Mouse (Mus musculus) CH12.LX (cell line): ENCODE results near the gene Msantd1. TPM values are rescaled to one million over a fixed set of nuclear protein-coding genes. Genes with fewer than 3 reads are reported as not detected.

Experiments
- DNase-seq: peaks from one replicate; pipeline ENCODE4 v3.0.0-alpha.2; 2013; ENCODE audit errors: extremely low read depth
- H3K27ac ChIP-seq: 2 replicates; pipeline ENCODE4 v1.5.1; 2012; ENCODE audit warnings: low read depth, mild to moderate bottlenecking, control low read depth, moderate library complexity; ENCODE audit not compliant: insufficient read depth
- H3K27me3 ChIP-seq: replicated peaks from 2 replicates; pipeline ENCODE3; 2012; ENCODE audit warnings: inconsistent platforms
- H3K36me3 ChIP-seq, 2 experiments: replicated peaks in 1 of 2; 2 replicates each; pipeline versions ENCODE3 to v1.6.1; 2012; ENCODE audit warnings: inconsistent platforms in 1 of 2, low read length in 1 of 2, mild to moderate bottlenecking in 1 of 2, mixed read lengths in 1 of 2, moderate library complexity in 1 of 2; ENCODE audit not compliant: control insufficient read depth in 1 of 2, insufficient read depth in 1 of 2
- H3K4me1 ChIP-seq, 2 experiments: 2 replicates each; pipeline ENCODE4 v1.6.1; 2012; ENCODE audit warnings: inconsistent platforms in 1 of 2, moderate library complexity in 1 of 2; ENCODE audit not compliant: insufficient read depth in 2 of 2, control insufficient read depth in 1 of 2
- H3K4me2 ChIP-seq: 2 replicates; pipeline ENCODE4 v1.6.1; 2012; ENCODE audit warnings: low read depth, mild to moderate bottlenecking, control low read depth; ENCODE audit not compliant: poor library complexity, insufficient read depth, severe bottlenecking
- H3K4me3 ChIP-seq, 3 experiments: fragments of 150-350 bp in 1 of 3; sonication (generic) in 1 of 3; replicated peaks in 1 of 3; 2 replicates each; pipeline versions ENCODE3 to v1.5.1; 2011 to 2012; ENCODE audit warnings: low read depth in 2 of 3, low read length in 2 of 3, mild to moderate bottlenecking in 2 of 3, moderate library complexity in 2 of 3, control low read depth in 1 of 3, improper control_type of control experiment in 1 of 3, inconsistent platforms in 1 of 3, mixed read lengths in 1 of 3; ENCODE audit not compliant: poor library complexity in 1 of 3
- H3K79me2 ChIP-seq: replicated peaks from 2 replicates; pipeline ENCODE4 v1.6.1; 2012; ENCODE audit warnings: mild to moderate bottlenecking, moderate library complexity; ENCODE audit not compliant: control insufficient read depth, poor library complexity, insufficient read depth, severe bottlenecking; ENCODE audit errors: extremely low read depth
- H3K9ac ChIP-seq: 2 replicates; pipeline ENCODE4 v1.6.1; 2012; ENCODE audit warnings: low read depth, mild to moderate bottlenecking, control low read depth, moderate library complexity; ENCODE audit not compliant: insufficient read depth
- H3K9me3 ChIP-seq: replicated peaks from 2 replicates; pipeline ENCODE3; 2012; ENCODE audit warnings: low read length, inconsistent platforms, mixed read lengths
- BHLHE40 ChIP-seq: IDR thresholded peaks from 2 replicates; pipeline ENCODE4 v1.6.1; 2011; ENCODE audit warnings: mild to moderate bottlenecking, low read depth, low read length, improper control_type of control experiment
- CHD2 ChIP-seq: IDR thresholded peaks from 2 replicates; pipeline ENCODE4 v1.6.1; 2011; ENCODE audit warnings: low read length, improper control_type of control experiment
- E2F4 ChIP-seq: IDR thresholded peaks from 2 replicates; pipeline ENCODE4 v1.6.1; 2011; ENCODE audit warnings: low read depth, low read length, improper control_type of control experiment; ENCODE audit not compliant: insufficient replicate concordance
- ELF1 ChIP-seq: IDR thresholded peaks from 2 replicates; pipeline ENCODE4 v1.6.1; 2014; ENCODE audit warnings: low read depth, mild to moderate bottlenecking, inconsistent platforms, low read length, improper control_type of control experiment
- ETS1 ChIP-seq: conservative IDR thresholded peaks from 2 replicates; pipeline ENCODE4 v1.6.1; 2012; ENCODE audit warnings: low read depth, mild to moderate bottlenecking, inconsistent platforms, low read length, improper control_type of control experiment, moderate library complexity
- GABPA ChIP-seq: IDR thresholded peaks from 2 replicates; pipeline ENCODE4 v1.6.1; 2012; ENCODE audit warnings: low read depth, low read length, improper control_type of control experiment, inconsistent platforms; ENCODE audit not compliant: insufficient replicate concordance
- HCFC1 ChIP-seq: IDR thresholded peaks from 2 replicates; pipeline ENCODE4 v1.6.1; 2012; ENCODE audit warnings: low read depth, mild to moderate bottlenecking, inconsistent platforms, low read length, improper control_type of control experiment
- IRF4 ChIP-seq: IDR thresholded peaks from 2 replicates; pipeline ENCODE4 v1.6.1; 2014; ENCODE audit warnings: low read depth, mild to moderate bottlenecking, inconsistent platforms, low read length, improper control_type of control experiment
- JUN ChIP-seq: IDR thresholded peaks from 2 replicates; pipeline ENCODE4 v1.6.1; 2011; ENCODE audit warnings: low read depth, mild to moderate bottlenecking, low read length, improper control_type of control experiment, moderate library complexity; ENCODE audit not compliant: insufficient read depth
- JUND ChIP-seq: conservative IDR thresholded peaks from 2 replicates; pipeline ENCODE4 v1.6.1; 2011; ENCODE audit warnings: low read depth, low read length, improper control_type of control experiment
- KAT2A ChIP-seq: IDR thresholded peaks from 2 replicates; pipeline ENCODE4 v1.6.1; 2012; ENCODE audit warnings: low read length, improper control_type of control experiment, inconsistent platforms; ENCODE audit not compliant: insufficient replicate concordance
- MAFK ChIP-seq: IDR thresholded peaks from 2 replicates; pipeline ENCODE4 v1.6.1; 2011; ENCODE audit warnings: low read length, improper control_type of control experiment; ENCODE audit not compliant: insufficient replicate concordance
- MEF2A ChIP-seq: IDR thresholded peaks from 2 replicates; pipeline ENCODE4 v1.6.1; 2014; ENCODE audit warnings: low read depth, mild to moderate bottlenecking, inconsistent platforms, low read length, improper control_type of control experiment, borderline replicate concordance
- NELFE ChIP-seq: IDR thresholded peaks from 2 replicates; pipeline ENCODE4 v1.6.1; 2011; ENCODE audit warnings: low read depth, low read length, improper control_type of control experiment
- NRF1 ChIP-seq: IDR thresholded peaks from 2 replicates; pipeline ENCODE4 v1.6.1; 2014; ENCODE audit warnings: low read depth, mild to moderate bottlenecking, inconsistent platforms, low read length, improper control_type of control experiment, moderate library complexity
- PAX5 ChIP-seq: IDR thresholded peaks from 2 replicates; pipeline ENCODE4 v1.6.1; 2012; ENCODE audit warnings: low read length, inconsistent platforms, mixed read lengths
- POLR2A ChIP-seq: IDR thresholded peaks from 2 replicates; pipeline ENCODE4 v1.6.1; 2011; ENCODE audit warnings: low read depth, mild to moderate bottlenecking, improper control_type of control experiment, low read length
- POLR2AphosphoS2 ChIP-seq: IDR thresholded peaks from 2 replicates; pipeline ENCODE4 v1.6.1; 2011; ENCODE audit warnings: low read depth, low read length, improper control_type of control experiment
- RCOR1 ChIP-seq: conservative IDR thresholded peaks from 2 replicates; pipeline ENCODE4 v1.6.1; 2012; ENCODE audit warnings: low read depth, mild to moderate bottlenecking, inconsistent platforms, low read length, improper control_type of control experiment
- SIN3A ChIP-seq: IDR thresholded peaks from 2 replicates; pipeline ENCODE4 v1.6.1; 2012; ENCODE audit warnings: low read length, improper control_type of control experiment, inconsistent platforms
- TBP ChIP-seq: conservative IDR thresholded peaks from 2 replicates; pipeline ENCODE4 v1.6.1; 2011; ENCODE audit warnings: low read depth, low read length, improper control_type of control experiment
- TCF12 ChIP-seq: IDR thresholded peaks from 2 replicates; pipeline ENCODE4 v1.6.1; 2014; ENCODE audit warnings: low read depth, mild to moderate bottlenecking, inconsistent platforms, low read length, improper control_type of control experiment
- USF1 ChIP-seq: IDR thresholded peaks from 2 replicates; pipeline ENCODE4 v1.6.1; 2014; ENCODE audit warnings: low read depth, mild to moderate bottlenecking, inconsistent platforms, low read length, improper control_type of control experiment
- ZC3H11A ChIP-seq: IDR thresholded peaks from 2 replicates; pipeline ENCODE4 v1.6.1; 2012; ENCODE audit warnings: low read depth, mild to moderate bottlenecking, inconsistent platforms, low read length, improper control_type of control experiment
- ZMIZ1 ChIP-seq: IDR thresholded peaks from 2 replicates; pipeline ENCODE4 v1.6.1; 2012; ENCODE audit warnings: low read depth, mild to moderate bottlenecking, inconsistent platforms, low read length, improper control_type of control experiment
- dilution Hi-C: fragments of 300-500 bp; cut with MboI; formaldehyde crosslinking; loops from 2 replicates; pipeline ENCODE4 v1.14.3; 2020; ENCODE audit warnings: low sequenced_read_pairs; ENCODE audit not compliant: extremely low pct_unique_long_range_greater_than_20kb, extremely low pct_ligation_motif_present
- in situ Hi-C: fragments of 300-500 bp; cut with MboI; formaldehyde crosslinking; loops from 3 replicates; pipeline ENCODE4 v1.14.3; 2019; ENCODE audit warnings: low sequenced_read_pairs, low pct_ligation_motif_present, low pct_unique_long_range_greater_than_20kb, mixed read lengths
- polyA plus RNA-seq: library from polyadenylated mRNA; unstranded; fragments of >175 nt; gene quantifications from 2 replicates; pipeline ENCODE4 v1.2.1, GENCODE M21; 2012; ENCODE audit warnings: low read depth; ENCODE audit not compliant: insufficient read length
- total RNA-seq, 2 experiments: library from RNA; depleted of rRNA; stranded (reverse); fragments of 300-350 nt in 1 of 2; fragments of >200 nt in 1 of 2; gene quantifications; 2 replicates each; pipeline ENCODE4 v1.2.3; 2012 to 2014

Msantd1 gene
- total and polyA plus RNA-seq, 3 experiments: 0.36 to 1.1 (median 0.38) TPM

- no peaks in the 10 kb centered on the region for H3K79me2 ChIP-seq
- H3K27me3 ChIP-seq: peaks cover 97% of the 10 kb centered on the region
- no peak overlapping the region for H3K9ac ChIP-seq
- in situ Hi-C loops: no loop called here
- H3K4me3 ChIP-seq: no peak overlapping the region
- H3K36me3 ChIP-seq: no peaks in the 10 kb centered on the region
- H3K9me3 ChIP-seq: peaks cover 19% of the 10 kb centered on the region
- no peaks in the 10 kb centered on the region for H3K4me1 ChIP-seq
- DNase-seq: no peak
- TF ChIP-seq PAX5: no peak
- TF ChIP-seq TCF12: no peak
- TF ChIP-seq POLR2A: no peak
- no peak for TF ChIP-seq NRF1
- TF ChIP-seq RCOR1: no peak
- TF ChIP-seq POLR2AphosphoS2: no peak
- TF ChIP-seq ZMIZ1: no peak
- TF ChIP-seq TBP: no peak
- no peak for TF ChIP-seq ELF1
- no peak for TF ChIP-seq MEF2A
- TF ChIP-seq NELFE: no peak
- no peak for TF ChIP-seq SIN3A
- TF ChIP-seq, all 38 proteins: peak for 0
- dilution Hi-C loops: no loop called here
- Histone ChIP-seq H3K27ac (no peak overlapping the region), H3K4me2 (no peak overlapping the region)
Observed at GRCm38 (mm10) chr5:34957015-34957414, 49.2 kb downstream of the Msantd1 start.

- H3K4me3 ChIP-seq: no peak overlapping the region
- no peak overlapping the region for H3K4me2 ChIP-seq
- no peaks in the 10 kb centered on the region for H3K9me3 ChIP-seq
- in situ Hi-C loops: no loop called here
- no peak overlapping the region for H3K27ac ChIP-seq
- TF ChIP-seq ZC3H11A: no peak
- no peaks in the 10 kb centered on the region for H3K79me2 ChIP-seq
- H3K9ac ChIP-seq: no peak overlapping the region
- H3K4me1 ChIP-seq: no peaks in the 10 kb centered on the region
- dilution Hi-C loops: no loop called here
- DNase-seq: no peak
- peaks cover 67% of the 10 kb centered on the region for H3K27me3 ChIP-seq
- no peaks in the 10 kb centered on the region for H3K36me3 ChIP-seq
Observed at GRCm38 (mm10) chr5:34960021-34960420, 52.2 kb downstream of the Msantd1 start.

GRCm38 (mm10) chr5:34965531-34965930 is 57.7 kb downstream of the Msantd1 start:
- H3K4me1 ChIP-seq: peaks cover 0 to 7% of the 10 kb centered on the region in 2 experiments; a peak in 2 of 4 replicates
- no peak overlapping the region for H3K9ac ChIP-seq
- no peak for DNase-seq
- no peak overlapping the region for H3K4me2 ChIP-seq
- peaks cover 15% of the 10 kb centered on the region for H3K27me3 ChIP-seq
- TF ChIP-seq BHLHE40 (no peak), JUN (no peak), PAX5 (no peak), JUND (no peak), CHD2 (no peak), USF1 (no peak), E2F4 (no peak), HCFC1 (no peak), RCOR1 (no peak), TBP (no peak), IRF4 (no peak), POLR2A (no peak), KAT2A (no peak), MAFK (no peak), POLR2AphosphoS2 (no peak), ETS1 (no peak), GABPA (no peak)
- dilution Hi-C loops (no loop called here), in situ Hi-C loops (no loop called here)
- no peak overlapping the region for H3K4me3 ChIP-seq
- H3K36me3 ChIP-seq: no peaks in the 10 kb centered on the region
- H3K79me2 ChIP-seq: no peaks in the 10 kb centered on the region
- H3K9me3 ChIP-seq: no peaks in the 10 kb centered on the region
- H3K27ac ChIP-seq: no peak overlapping the region
